Mouse (Mus musculus): ENCODE data around the gene Olfr196.
"Not testable (repeated sequence)": the region's sequence is repeated elsewhere in the genome, so short reads cannot be mapped to it uniquely, and the experiment has no call there.

The Olfr196 gene

GRCm38 (mm10) chr16:59170354-59170753, at the start of gene Olfr196:
Olfr196 (minus strand) TSS chr16:59170454.
- DNase-seq (ENCODE audit: low read depth, low spot score): no peak

- not testable (repeated sequence) for DNase-seq (ENCODE audit: low read depth, low spot score)
Observed at GRCm38 (mm10) chr16:59219667-59220066, 49.4 kb upstream of the Olfr196 start, which contains the start of gene Olfr199. Olfr199 (minus strand) TSS chr16:59219767.

- not testable (repeated sequence) for DNase-seq (ENCODE audit: low read depth, low spot score)
Observed at GRCm38 (mm10) chr16:59217861-59218260, 47.6 kb upstream of the Olfr196 start.

- DNase-seq (ENCODE audit: low read depth, low spot score): not testable (repeated sequence)
Observed at GRCm38 (mm10) chr16:59203433-59203832, 33.2 kb upstream of the Olfr196 start, which contains the start of gene Olfr198. Olfr198 (minus strand) TSS chr16:59203533.

GRCm38 (mm10) chr16:59151996-59152395, 18.3 kb downstream of the Olfr196 start:
- no peak for DNase-seq (ENCODE audit: low read depth, low spot score)

GRCm38 (mm10) chr16:59146746-59147145, 23.5 kb downstream of the Olfr196 start, which contains the start of gene Olfr195:
Olfr195 (plus strand) TSS chr16:59147046.
- no peak for DNase-seq (ENCODE audit: low read depth, low spot score)

GRCm38 (mm10) chr16:59141105-59141504, 29.1 kb downstream of the Olfr196 start:
- DNase-seq (ENCODE audit: low read depth, low spot score): no peak

- no peak for DNase-seq (ENCODE audit: low read depth, low spot score)
Observed at GRCm38 (mm10) chr16:59130740-59131139, 39.5 kb downstream of the Olfr196 start.

- no peak for DNase-seq (ENCODE audit: low read depth, low spot score)
Observed at GRCm38 (mm10) chr16:59120969-59121368, 49.3 kb downstream of the Olfr196 start, which contains the start of gene Olfr194. Olfr194 (minus strand) TSS chr16:59121069.

Data from retina, postnatal 7 days (tissue).